Mouse (Mus musculus) liver, adult 2 months (tissue): Measurements from ENCODE around the gene Nkain4. TPM values are rescaled to one million over a fixed set of nuclear protein-coding genes. Genes with fewer than 3 reads are reported as not detected.

Experiments
- DNase-seq: peaks from one replicate; pipeline ENCODE4 v3.0.0-alpha.2; 2011; ENCODE audit warnings: low read depth, low spot score; ENCODE audit errors: extremely low read depth
- H3K27ac ChIP-seq: fragments of 200-500 bp; replicated peaks from 2 replicates; pipeline ENCODE4 v1.5.1; 2012; ENCODE audit warnings: low read depth, mild to moderate bottlenecking, control low read depth, inconsistent platforms, low read length; ENCODE audit not compliant: insufficient read depth
- H3K27me3 ChIP-seq: fragments of 200-500 bp; 2 replicates; pipeline ENCODE4 v1.6.1; 2012; ENCODE audit warnings: mild to moderate bottlenecking, moderate library complexity, low read length, inconsistent platforms; ENCODE audit not compliant: control insufficient read depth, insufficient read depth
- H3K36me3 ChIP-seq: fragments of 200-500 bp; 2 replicates; pipeline ENCODE4 v1.6.1; 2012; ENCODE audit warnings: low read length, inconsistent platforms; ENCODE audit not compliant: control insufficient read depth, insufficient read depth
- H3K4me1 ChIP-seq: fragments of 200-500 bp; 2 replicates; pipeline ENCODE4 v1.6.1; 2011; ENCODE audit warnings: low read length; ENCODE audit not compliant: control insufficient read depth, insufficient read depth
- H3K4me3 ChIP-seq: fragments of 200-500 bp; 2 replicates; pipeline ENCODE4 v1.5.1; 2011; ENCODE audit warnings: low read depth, mild to moderate bottlenecking, control low read depth, low read length, moderate library complexity; ENCODE audit not compliant: insufficient read depth
- H3K79me2 ChIP-seq: fragments of 200-500 bp; 2 replicates; pipeline ENCODE4 v1.6.1; 2012; ENCODE audit warnings: inconsistent platforms, mild to moderate bottlenecking, low read length, moderate library complexity; ENCODE audit not compliant: control insufficient read depth, insufficient read depth
- H3K9ac ChIP-seq: fragments of 200-500 bp; 2 replicates; pipeline ENCODE4 v1.6.1; 2012; ENCODE audit warnings: low read depth, mild to moderate bottlenecking, control low read depth, inconsistent platforms, low read length
- CTCF ChIP-seq: fragments of 200-500 bp; IDR thresholded peaks from 2 replicates; pipeline ENCODE4 v1.5.1; 2011; ENCODE audit warnings: low read depth, low read length, control low read depth
- POLR2A ChIP-seq: fragments of 200-500 bp; IDR thresholded peaks from 2 replicates; pipeline ENCODE4 v1.6.1; 2011; ENCODE audit warnings: low read length, control low read depth; ENCODE audit not compliant: insufficient read depth; ENCODE audit errors: extremely low read depth
- WGBS: fragments of 180-500 bp; shearing (Covaris S2); methylation state at CpG from one replicate; pipeline ENCODE4 v1.1.7; 2018; 5-methylcytosine and 5-hydroxymethylcytosine counted together
- polyA plus RNA-seq: library from polyadenylated mRNA; depleted of rRNA; stranded (reverse); fragments of >200 nt; gene quantifications from 2 replicates; pipeline ENCODE4 v1.2.3, GENCODE M21; 2012
- total RNA-seq: library from RNA; depleted of rRNA; stranded (reverse); fragments of >200 nt; gene quantifications from 2 replicates; pipeline ENCODE4 v1.2.3, GENCODE M21; 2014

Gene Nkain4
- total and polyA plus RNA-seq, 2 experiments = 1.5 TPM

DNA sequence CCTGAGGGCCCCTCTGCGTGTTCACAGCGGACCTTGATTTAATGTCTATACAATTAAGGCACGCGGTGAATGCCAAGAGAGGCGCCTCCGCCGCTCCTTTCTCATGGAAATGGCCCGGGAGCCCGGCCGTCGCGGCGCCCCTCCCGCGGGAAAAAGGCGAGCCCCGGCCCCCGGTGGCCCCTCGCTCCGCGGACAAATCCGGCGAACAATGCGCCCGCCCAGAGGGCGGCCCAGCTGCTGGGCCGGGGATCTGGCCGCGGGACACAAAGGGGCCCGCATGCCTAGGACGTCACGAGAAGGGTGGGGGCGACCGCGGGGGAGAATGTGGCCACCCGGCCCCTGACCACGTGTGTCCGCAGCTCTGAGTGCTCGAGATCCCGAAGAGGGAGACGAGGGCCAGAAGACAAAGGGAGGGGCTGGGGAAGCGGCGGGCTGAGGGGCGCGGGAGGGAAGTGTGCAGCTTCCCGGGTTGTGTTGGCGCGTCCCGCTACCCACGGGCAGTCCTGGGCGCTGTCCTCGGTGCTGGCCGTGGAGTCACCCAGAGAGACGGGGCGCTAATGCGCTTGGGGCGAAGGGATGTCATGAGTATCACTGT is 60.4 kb downstream of the Nkain4 start:
- Histone ChIP-seq H3K9ac (no peak overlapping the region), H3K79me2 (no peaks in the 10 kb centered on the region), H3K4me3 (no peak overlapping the region), H3K27me3 (peaks cover 33% of the 10 kb centered on the region), H3K4me1 (no peaks in the 10 kb centered on the region), H3K36me3 (no peaks in the 10 kb centered on the region), H3K27ac (no peak overlapping the region)
- DNase-seq = no peak
- TF ChIP-seq POLR2A = no peak
- no peak for TF ChIP-seq CTCF
- WGBS = 2% methylated on average over 57 of the region's 57 CpGs

DNA sequence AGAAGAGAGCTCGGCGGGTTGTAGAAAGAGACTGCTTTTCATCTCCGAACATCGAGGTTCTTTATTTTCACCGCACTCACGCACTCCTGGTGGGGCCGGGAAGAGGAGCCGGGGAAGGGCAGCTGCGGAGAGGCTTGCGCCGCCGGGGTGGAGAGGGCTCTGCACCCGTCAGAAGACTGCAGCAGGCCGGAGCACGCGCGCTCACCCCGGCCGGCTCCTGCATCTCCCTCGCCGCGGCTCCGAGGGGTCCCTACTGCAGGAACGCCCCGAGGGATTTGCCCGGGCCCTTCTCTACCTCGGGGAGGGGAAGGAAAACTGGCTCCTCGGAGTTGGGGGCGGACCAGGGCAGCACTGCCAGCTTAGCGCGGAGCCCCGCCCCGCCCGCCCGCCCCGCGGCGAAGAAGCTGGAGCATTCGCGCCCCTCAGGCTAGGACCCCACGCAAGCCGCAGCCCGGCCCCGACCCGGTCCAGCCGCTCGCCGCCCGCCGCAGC is 60.9 kb downstream of the Nkain4 start:
- Histone ChIP-seq H3K27me3 (peaks cover 33% of the 10 kb centered on the region), H3K79me2 (no peaks in the 10 kb centered on the region), H3K27ac (no peak overlapping the region), H3K4me1 (no peaks in the 10 kb centered on the region), H3K36me3 (no peaks in the 10 kb centered on the region), H3K4me3 (no peak overlapping the region), H3K9ac (no peak overlapping the region)
- DNase-seq = no peak
- TF ChIP-seq CTCF (no peak), POLR2A (no peak)
- under 1% methylated on average over 32 of the region's 50 CpGs for WGBS

DNA sequence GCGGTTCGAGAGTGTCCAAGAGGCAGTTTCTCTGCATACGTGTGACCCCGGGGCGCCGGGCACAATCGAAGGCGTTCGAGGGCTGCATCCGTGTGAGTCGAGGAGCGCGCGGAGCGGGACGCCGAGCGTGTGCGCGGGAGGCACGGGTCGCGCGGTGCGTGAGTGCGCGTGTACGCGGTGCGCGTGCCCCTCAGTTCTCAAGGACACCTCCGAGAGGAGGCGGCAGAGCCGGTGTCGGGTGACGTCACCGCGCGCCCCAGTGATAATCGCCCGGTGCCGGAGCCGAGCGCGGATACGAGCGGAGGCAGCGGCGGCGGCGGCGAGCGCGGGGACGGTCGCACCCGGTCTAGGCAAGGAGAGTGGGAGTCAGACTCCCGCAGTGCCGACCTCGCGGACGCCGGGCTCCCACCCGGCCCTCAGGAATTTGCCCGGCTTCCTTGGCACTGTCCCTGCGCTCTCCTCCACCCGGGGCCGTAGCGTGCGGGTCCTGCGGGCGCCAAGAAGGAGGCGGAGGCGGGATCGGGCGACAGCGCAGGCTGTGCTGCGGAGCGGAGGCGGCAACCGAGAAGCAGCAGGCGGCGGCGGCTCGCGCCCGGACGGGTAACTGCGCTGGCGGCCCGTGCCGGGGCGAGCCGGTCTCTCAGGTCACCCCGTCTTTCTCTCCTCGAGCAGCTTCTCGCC is 61.5 kb downstream of the Nkain4 start:
- no peak overlapping the region for H3K9ac ChIP-seq
- 2% methylated on average over 96 of the region's 97 CpGs for WGBS
- H3K4me1 ChIP-seq = no peaks in the 10 kb centered on the region
- H3K4me3 ChIP-seq = no peak overlapping the region; the same call in 1 of the 2 replicates
- no peaks in the 10 kb centered on the region for H3K79me2 ChIP-seq
- no peak for TF ChIP-seq POLR2A
- TF ChIP-seq CTCF = no peak
- no peaks in the 10 kb centered on the region for H3K36me3 ChIP-seq
- peaks cover 33% of the 10 kb centered on the region for H3K27me3 ChIP-seq
- no peak for DNase-seq
- H3K27ac ChIP-seq = no peak overlapping the region

DNA sequence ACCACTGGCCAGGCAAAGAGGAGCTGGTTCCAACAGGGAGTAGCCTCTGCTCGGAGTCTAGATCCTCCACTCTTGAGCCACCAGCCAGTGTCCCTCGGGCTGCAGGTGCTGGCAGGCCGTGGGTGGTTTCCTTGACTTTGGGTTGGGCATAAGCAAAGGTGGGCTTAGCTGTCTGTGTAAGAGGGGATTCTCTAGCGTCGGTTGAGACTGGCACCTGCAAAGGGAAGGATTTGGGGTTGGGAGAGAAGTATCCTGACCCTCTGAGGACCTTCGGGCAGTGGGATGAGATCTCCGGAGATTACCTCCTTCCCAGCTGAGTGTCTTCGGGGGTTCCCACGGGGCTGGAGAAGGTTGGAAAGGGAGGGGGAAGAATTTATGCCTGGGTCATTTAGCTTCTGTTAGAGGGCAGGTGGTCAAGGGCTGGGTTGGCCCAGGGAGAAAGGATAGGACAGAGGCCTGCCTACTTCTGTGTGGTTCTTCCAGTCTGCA is 62.6 kb downstream of the Nkain4 start:
- DNase-seq = no peak
- Histone ChIP-seq H3K4me1 (no peaks in the 10 kb centered on the region), H3K4me3 (no peak overlapping the region), H3K9ac (no peak overlapping the region), H3K27ac (no peak overlapping the region), H3K27me3 (peaks cover 37% of the 10 kb centered on the region), H3K79me2 (no peaks in the 10 kb centered on the region), H3K36me3 (no peaks in the 10 kb centered on the region)
- TF ChIP-seq CTCF (no peak), POLR2A (no peak)
- WGBS = 15% methylated on average over 9 of the region's 9 CpGs

DNA sequence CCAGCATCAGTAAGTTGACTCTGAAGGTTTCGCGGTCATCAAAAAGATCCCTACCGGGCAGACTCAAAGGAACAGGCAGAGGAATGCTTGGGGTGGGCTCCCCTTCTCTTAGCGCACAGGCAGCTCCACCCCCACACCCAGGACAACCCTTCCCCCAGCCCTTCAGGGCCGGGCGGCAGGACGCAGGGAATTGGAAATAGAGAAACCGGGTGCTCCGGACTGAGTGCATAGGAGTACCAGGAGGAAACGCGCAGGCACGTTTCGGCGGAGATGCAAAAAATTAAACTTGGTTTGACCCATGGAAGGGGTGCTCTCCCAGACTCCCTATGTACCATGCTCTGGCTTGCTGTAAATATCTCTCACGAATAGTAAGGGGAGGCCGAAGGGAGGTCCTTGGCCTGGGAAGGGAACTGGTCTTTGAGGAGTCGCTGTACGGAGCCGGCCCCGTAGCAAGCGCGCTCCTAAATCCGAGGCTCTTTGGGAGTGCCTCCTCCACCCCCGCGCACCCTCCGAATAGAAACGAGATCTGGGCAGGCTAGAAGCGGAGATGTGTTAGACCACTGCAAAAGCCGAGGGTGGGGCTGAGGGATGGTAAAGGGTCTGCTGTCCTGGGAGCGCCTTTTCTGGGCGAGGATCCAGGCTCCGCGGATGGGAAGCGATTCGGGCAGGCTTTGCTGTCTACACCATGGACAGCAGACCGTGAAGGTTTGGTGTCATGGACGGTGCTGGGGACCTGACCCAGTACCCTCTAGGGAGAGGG is 63.2 kb downstream of the Nkain4 start:
- Histone ChIP-seq H3K27me3 (peaks cover 37% of the 10 kb centered on the region), H3K4me3 (no peak overlapping the region), H3K4me1 (no peaks in the 10 kb centered on the region), H3K36me3 (no peaks in the 10 kb centered on the region), H3K79me2 (no peaks in the 10 kb centered on the region), H3K9ac (no peak overlapping the region), H3K27ac (no peak overlapping the region)
- DNase-seq = no peak
- TF ChIP-seq CTCF (no peak), POLR2A (no peak)
- 3% methylated on average over 37 of the region's 37 CpGs for WGBS
